Mouse (Mus musculus) spleen, adult 2 months (tissue): ENCODE results near the gene Hspa1l.

Experiments used
- CTCF ChIP-seq: fragments of 200-500 bp; IDR thresholded peaks from 2 replicates; pipeline ENCODE4 v1.5.1; 2011; ENCODE audit warnings: mild to moderate bottlenecking, inconsistent platforms; ENCODE audit not compliant: insufficient read depth, insufficient read length, insufficient replicate concordance; ENCODE audit errors: extremely low read depth
- POLR2A ChIP-seq: fragments of 200-500 bp; IDR thresholded peaks from 2 replicates; pipeline ENCODE4 v1.6.1; 2011; ENCODE audit warnings: low read depth, low read length, inconsistent platforms

DNA sequence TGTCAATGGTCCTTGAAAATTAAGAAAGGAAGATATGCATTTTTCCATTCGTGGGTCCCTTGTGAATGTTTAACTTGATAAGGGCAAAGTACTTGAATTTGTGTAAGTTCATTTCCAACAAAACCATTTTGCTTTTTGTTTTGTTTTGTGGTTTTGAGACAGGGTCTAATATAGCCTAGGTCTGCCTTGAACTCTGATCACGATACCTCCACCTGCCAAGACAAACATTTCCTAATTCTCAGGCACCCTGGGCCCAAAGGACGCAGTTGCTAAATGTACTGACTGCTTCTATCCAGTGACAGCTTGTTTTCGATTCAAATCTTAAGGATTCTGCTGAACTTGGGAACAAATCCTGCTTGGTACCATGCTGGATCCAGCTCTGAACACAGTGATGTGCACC, 7.1 kb downstream of the Hspa1l start:
- no peak for TF ChIP-seq POLR2A
- TF ChIP-seq CTCF = no peak
